Mouse (Mus musculus) forebrain, embryonic 10.5 days (tissue): ENCODE results near the gene Slc9a3. TPM values are rescaled to one million over a fixed set of nuclear protein-coding genes. Genes with fewer than 3 reads are reported as not detected.

Experiments
- polyA plus RNA-seq: library from polyadenylated mRNA; unstranded; fragments of >200 nt; fragmentation: Nextera tagmentation; extraction: Ambion mirVana; gene quantifications from 2 replicates; pipeline ENCODE4 v1.2.1, GENCODE M21; 2016

The Slc9a3 gene
- polyA plus RNA-seq, 1 experiment from 2014 or later, result not detected

Other genes with a start within 250 kb of the Slc9a3 start
- 78.8 and 83.3 TPM in 2 replicates for gene Trip13, start 183.7 kb upstream of the Slc9a3 start, polyA plus RNA-seq
- 52.6 and 53.6 TPM in 2 replicates for gene Brd9, start 183.6 kb upstream of the Slc9a3 start, polyA plus RNA-seq
- not detected in 2 replicates for gene Zdhhc11, start 157.6 kb upstream of the Slc9a3 start, polyA plus RNA-seq
- gene Tppp, start 112.0 kb upstream of the Slc9a3 start, polyA plus RNA-seq, result 1.4 and 2.0 TPM in 2 replicates
- gene Cep72, start 59.2 kb upstream of the Slc9a3 start, polyA plus RNA-seq, result 23.7 and 25.7 TPM in 2 replicates
- gene Exoc3, start 87.3 kb downstream of the Slc9a3 start, polyA plus RNA-seq, result 81.8 and 81.9 TPM in 2 replicates
- gene Ahrr, start 170.9 kb downstream of the Slc9a3 start, polyA plus RNA-seq, result 1.5 and 1.6 TPM in 2 replicates
- gene Pdcd6, start 196.1 kb downstream of the Slc9a3 start, polyA plus RNA-seq, result 129 and 130 TPM in 2 replicates
- 274 and 282 TPM in 2 replicates for gene Sdha, start 228.8 kb downstream of the Slc9a3 start, polyA plus RNA-seq
- gene Ccdc127, start 228.9 kb downstream of the Slc9a3 start, polyA plus RNA-seq, result 52.4 and 56.7 TPM in 2 replicates
- not detected in 2 replicates for gene Lrrc14b, start 242.5 kb downstream of the Slc9a3 start, polyA plus RNA-seq